Mouse (Mus musculus): ENCODE measurements at regions not wholly inside any gene's neighbourhood (a gene's known extent, or its start where the extent isn't known, plus 50 kb on each side); places are given as distances from the start of the nearest gene placed in this dataset.

- H3K9me3 ChIP-seq (ENCODE audit: low read length) = no peaks in the 10 kb centered on the region
- H3K27ac ChIP-seq (ENCODE audit: low read depth, low read length) = no peak overlapping the region
- DNase-seq (ENCODE audit: low spot score) (no peak), ATAC-seq (ENCODE audit: low FRiP score) (no peak)
- 93% methylated on average over 5 of the region's 5 CpGs for WGBS
- no peak overlapping the region for H3K9ac ChIP-seq (replicated peaks; ENCODE audit: low read length, poor library complexity, severe bottlenecking)
- H3K27me3 ChIP-seq (ENCODE audit: insufficient read depth, low read length) = no peaks in the 10 kb centered on the region
- no peaks in the 10 kb centered on the region for H3K4me1 ChIP-seq (ENCODE audit: insufficient read depth, low read length)
- H3K4me2 ChIP-seq (ENCODE audit: low read depth, low read length, poor library complexity, severe bottlenecking) = no peak overlapping the region
- TF ChIP-seq CTCF (IDR thresholded peaks at IDR 0.05) = no peak
- no peak overlapping the region for H3K4me3 ChIP-seq (ENCODE audit: low read depth, low read length)
- no peaks in the 10 kb centered on the region for H3K36me3 ChIP-seq (ENCODE audit: insufficient read depth, low read length)
Measured at GRCm38 (mm10) chr16:74504426-74504825, 92.8 kb upstream of the Robo2 start.

GRCm38 (mm10) chr16:74500687-74501086 is 89.1 kb upstream of the Robo2 start:
- no peak overlapping the region for H3K4me2 ChIP-seq (ENCODE audit: low read depth, low read length, poor library complexity, severe bottlenecking)
- H3K9me3 ChIP-seq (ENCODE audit: low read length) = no peaks in the 10 kb centered on the region
- no peaks in the 10 kb centered on the region for H3K36me3 ChIP-seq (ENCODE audit: insufficient read depth, low read length)
- no peaks in the 10 kb centered on the region for H3K4me1 ChIP-seq (ENCODE audit: insufficient read depth, low read length)
- WGBS = 87% methylated on average over 3 of the region's 3 CpGs
- ATAC-seq (ENCODE audit: low FRiP score) (no peak), DNase-seq (ENCODE audit: low spot score) (no peak)
- no peak overlapping the region for H3K9ac ChIP-seq (replicated peaks; ENCODE audit: low read length, poor library complexity, severe bottlenecking)
- no peak overlapping the region for H3K27ac ChIP-seq (ENCODE audit: low read depth, low read length)
- H3K27me3 ChIP-seq (ENCODE audit: insufficient read depth, low read length) = no peaks in the 10 kb centered on the region
- H3K4me3 ChIP-seq (ENCODE audit: low read depth, low read length) = no peak overlapping the region
- TF ChIP-seq CTCF (IDR thresholded peaks at IDR 0.05) = no peak

DNA sequence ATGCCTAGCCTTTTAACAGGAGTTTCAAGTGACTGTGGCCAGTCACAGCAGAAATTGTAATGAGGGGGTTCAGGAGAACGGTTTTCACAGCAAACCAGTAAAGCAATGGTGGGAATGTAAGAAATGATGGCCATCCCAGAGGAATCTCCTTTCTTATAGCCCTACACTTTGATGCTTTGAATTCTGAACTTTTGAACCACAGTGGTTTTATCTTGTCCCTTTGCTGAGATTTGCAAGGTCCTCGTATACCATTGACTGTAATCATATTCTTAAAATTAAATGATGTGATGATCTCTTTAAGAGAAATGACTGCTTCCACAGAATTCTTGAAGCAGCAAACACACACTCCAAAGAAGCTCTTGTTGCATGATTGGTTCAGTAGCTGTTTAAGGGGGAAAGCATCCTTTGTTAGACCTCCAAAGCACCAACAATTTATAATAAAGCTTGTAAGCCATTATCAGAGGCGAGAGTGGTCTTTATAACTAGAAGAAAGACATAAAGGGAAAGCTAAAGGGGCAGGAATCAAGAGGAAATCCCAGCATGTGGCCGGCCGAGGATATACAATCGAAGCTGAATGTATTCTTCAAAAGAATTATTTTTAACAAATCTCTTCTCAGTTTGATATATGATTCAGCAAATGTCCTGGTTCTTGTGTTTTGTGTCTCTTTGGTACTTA is 56.3 kb upstream of the Robo2 start:
- H3K4me3 ChIP-seq (ENCODE audit: low read depth, low read length) = no peak overlapping the region
- ATAC-seq (ENCODE audit: low FRiP score) (no peak), DNase-seq (ENCODE audit: low spot score) (no peak)
- TF ChIP-seq CTCF (IDR thresholded peaks at IDR 0.05) = no peak
- H3K27me3 ChIP-seq (ENCODE audit: insufficient read depth, low read length) = no peaks in the 10 kb centered on the region
- H3K36me3 ChIP-seq (ENCODE audit: insufficient read depth, low read length) = no peaks in the 10 kb centered on the region
- WGBS = 32% methylated on average over 6 of the region's 6 CpGs
- no peak overlapping the region for H3K27ac ChIP-seq (ENCODE audit: low read depth, low read length)
- no peaks in the 10 kb centered on the region for H3K4me1 ChIP-seq (ENCODE audit: insufficient read depth, low read length)
- H3K4me2 ChIP-seq (ENCODE audit: low read depth, low read length, poor library complexity, severe bottlenecking) = no peak overlapping the region
- H3K9me3 ChIP-seq (ENCODE audit: low read length) = no peaks in the 10 kb centered on the region
- no peak overlapping the region for H3K9ac ChIP-seq (replicated peaks; ENCODE audit: low read length, poor library complexity, severe bottlenecking)

- no peak overlapping the region for H3K4me2 ChIP-seq (ENCODE audit: low read depth, low read length, poor library complexity, severe bottlenecking)
- no peaks in the 10 kb centered on the region for H3K36me3 ChIP-seq (ENCODE audit: insufficient read depth, low read length)
- no peak overlapping the region for H3K9ac ChIP-seq (replicated peaks; ENCODE audit: low read length, poor library complexity, severe bottlenecking)
- no peaks in the 10 kb centered on the region for H3K9me3 ChIP-seq (ENCODE audit: low read length)
- no peak for DNase-seq (ENCODE audit: low spot score)
- no peaks in the 10 kb centered on the region for H3K27me3 ChIP-seq (ENCODE audit: insufficient read depth, low read length)
- no peaks in the 10 kb centered on the region for H3K4me1 ChIP-seq (ENCODE audit: insufficient read depth, low read length)
- ATAC-seq (ENCODE audit: low FRiP score) = no peak
- WGBS = 77% methylated on average over 7 of the region's 7 CpGs
- no peak overlapping the region for H3K27ac ChIP-seq (ENCODE audit: low read depth, low read length)
- H3K4me3 ChIP-seq (ENCODE audit: low read depth, low read length) = no peak overlapping the region
- TF ChIP-seq CTCF (IDR thresholded peaks at IDR 0.05) = no peak
Measured at GRCm38 (mm10) chr16:74467159-74467558, 55.5 kb upstream of the Robo2 start.

GRCm38 (mm10) chr16:74464835-74465234 is 53.2 kb upstream of the Robo2 start:
- H3K27ac ChIP-seq (ENCODE audit: low read depth, low read length) = no peak overlapping the region
- H3K4me3 ChIP-seq (ENCODE audit: low read depth, low read length) = no peak overlapping the region
- DNase-seq (ENCODE audit: low spot score) = no peak
- no peak for ATAC-seq (ENCODE audit: low FRiP score)
- no peaks in the 10 kb centered on the region for H3K27me3 ChIP-seq (ENCODE audit: insufficient read depth, low read length)
- H3K4me2 ChIP-seq (ENCODE audit: low read depth, low read length, poor library complexity, severe bottlenecking) = no peak overlapping the region
- H3K9me3 ChIP-seq (ENCODE audit: low read length) = no peaks in the 10 kb centered on the region
- H3K36me3 ChIP-seq (ENCODE audit: insufficient read depth, low read length) = no peaks in the 10 kb centered on the region
- TF ChIP-seq CTCF (IDR thresholded peaks at IDR 0.05) = no peak
- 65% methylated on average over 2 of the region's 2 CpGs for WGBS
- H3K4me1 ChIP-seq (ENCODE audit: insufficient read depth, low read length) = no peaks in the 10 kb centered on the region
- H3K9ac ChIP-seq (replicated peaks; ENCODE audit: low read length, poor library complexity, severe bottlenecking) = no peak overlapping the region

DNA sequence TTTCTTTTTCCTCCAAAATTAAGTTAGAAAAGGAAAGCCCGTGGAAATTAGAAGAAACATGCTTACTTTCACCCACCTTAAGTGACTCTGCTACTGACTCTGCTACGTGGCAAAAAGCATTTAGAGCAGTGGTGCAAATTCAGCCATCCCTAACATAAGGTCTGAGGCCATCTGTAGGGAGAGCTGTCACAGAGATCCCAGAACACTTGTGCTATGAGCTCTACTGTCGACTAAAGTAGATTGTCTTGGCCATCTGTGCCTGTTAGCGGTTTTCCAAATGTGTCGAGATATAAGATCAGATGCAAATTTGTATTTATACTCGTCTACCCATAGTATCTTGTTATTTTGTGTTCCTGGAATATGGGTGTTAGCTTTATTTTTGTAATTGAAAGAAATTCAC is 52.7 kb upstream of the Robo2 start:
- WGBS = 75% methylated on average over 6 of the region's 6 CpGs
- H3K4me3 ChIP-seq (ENCODE audit: low read depth, low read length) = no peak overlapping the region
- H3K36me3 ChIP-seq (ENCODE audit: insufficient read depth, low read length) = no peaks in the 10 kb centered on the region
- H3K9me3 ChIP-seq (ENCODE audit: low read length) = no peaks in the 10 kb centered on the region
- H3K27ac ChIP-seq (ENCODE audit: low read depth, low read length) = no peak overlapping the region
- no peak overlapping the region for H3K9ac ChIP-seq (replicated peaks; ENCODE audit: low read length, poor library complexity, severe bottlenecking)
- ATAC-seq (ENCODE audit: low FRiP score) (no peak), DNase-seq (ENCODE audit: low spot score) (no peak)
- no peak for TF ChIP-seq CTCF (IDR thresholded peaks at IDR 0.05)
- H3K27me3 ChIP-seq (ENCODE audit: insufficient read depth, low read length) = no peaks in the 10 kb centered on the region
- no peak overlapping the region for H3K4me2 ChIP-seq (ENCODE audit: low read depth, low read length, poor library complexity, severe bottlenecking)
- no peaks in the 10 kb centered on the region for H3K4me1 ChIP-seq (ENCODE audit: insufficient read depth, low read length)

All from midbrain, postnatal 0 days (tissue).